Mouse (Mus musculus) naive thymus-derived CD4-positive, alpha-beta T cell, adult 2 months (primary cell): Measurements from ENCODE around the gene Gpsm1.
A peak's percentile ranks its signal among the peaks of the same experiment; 100 is the strongest.

ENCODE experiments used
- DNase-seq: peaks from one replicate; pipeline ENCODE4 v3.0.0-alpha.2; 2011; ENCODE audit warnings: low read depth

The Gpsm1 gene

GRCm38 (mm10) chr2:26341510-26341981, 26.2 kb downstream of the Gpsm1 start:
- DNase-seq: no peak

- DNase-seq: no peak
Observed at GRCm38 (mm10) chr2:26342044-26342443, 26.7 kb downstream of the Gpsm1 start.

DNA sequence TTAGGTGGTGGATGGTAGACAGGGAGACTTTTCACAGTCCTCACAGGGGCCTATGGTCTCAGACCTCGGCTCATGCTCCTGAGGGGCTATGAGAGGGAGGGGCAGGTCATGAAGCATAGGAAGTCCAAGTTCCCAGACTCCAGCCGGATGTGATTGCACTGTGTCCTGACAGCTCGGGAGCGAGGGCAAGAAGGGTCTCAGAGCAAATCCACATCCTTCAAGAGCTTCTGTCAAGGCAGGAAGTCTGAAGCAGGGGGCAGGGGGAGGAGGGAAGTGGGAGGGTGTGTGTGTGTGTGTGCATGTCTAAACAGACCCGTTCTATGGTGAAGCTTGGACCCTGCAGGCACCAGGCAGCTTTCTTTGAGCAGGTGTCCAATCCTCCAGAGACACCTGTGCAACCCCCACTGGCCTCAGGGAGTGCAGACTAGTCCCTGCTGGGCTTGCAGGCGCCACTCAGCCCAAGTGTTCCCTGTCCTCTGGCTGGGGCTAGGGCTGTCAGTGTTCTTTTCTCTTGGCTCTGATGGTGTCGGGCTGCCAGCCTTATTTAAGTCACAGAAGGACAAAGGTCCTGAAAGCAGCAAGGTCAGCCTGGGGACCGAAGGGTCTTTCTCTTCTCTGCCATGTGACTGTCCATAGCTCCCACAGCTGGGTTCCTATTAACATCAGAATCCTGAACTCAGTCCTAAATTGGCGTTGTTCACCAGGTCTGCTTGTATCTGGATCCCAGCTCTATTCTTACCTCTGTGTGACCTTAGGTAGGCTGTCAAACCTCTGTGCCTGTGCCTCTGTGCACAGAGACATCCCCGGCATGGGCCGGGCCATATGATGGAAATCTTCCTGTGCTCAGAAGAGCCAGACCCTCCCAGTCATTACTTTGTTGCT, 27.5 kb downstream of the Gpsm1 start:
- DNase-seq: no peak

DNA sequence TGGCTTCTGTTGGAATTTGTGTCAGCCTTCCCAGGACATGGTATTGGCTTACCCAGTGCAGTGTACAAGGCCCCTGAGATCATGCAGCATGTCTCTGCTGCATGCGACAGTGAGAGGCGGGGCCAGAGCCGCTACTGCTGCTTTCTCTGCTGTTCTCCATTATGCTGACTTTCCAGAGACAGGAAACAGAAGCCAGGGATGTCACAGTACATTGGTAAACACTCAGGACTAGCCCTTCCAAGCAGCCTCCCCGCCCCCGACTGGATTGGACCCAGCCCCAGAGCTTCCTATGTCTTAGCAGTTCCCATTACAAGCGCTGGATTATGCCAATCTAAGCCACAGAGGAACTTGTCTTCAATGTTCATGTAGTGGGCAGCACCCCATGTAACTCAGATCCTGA, 32.9 kb downstream of the Gpsm1 start:
- DNase-seq: no peak

GRCm38 (mm10) chr2:26351358-26352290, 36.3 kb downstream of the Gpsm1 start, which contains the start of gene Dnlz:
TSS of gene Dnlz (minus strand) at chr2:26352110.
- peak; percentile 95 for DNase-seq

DNA sequence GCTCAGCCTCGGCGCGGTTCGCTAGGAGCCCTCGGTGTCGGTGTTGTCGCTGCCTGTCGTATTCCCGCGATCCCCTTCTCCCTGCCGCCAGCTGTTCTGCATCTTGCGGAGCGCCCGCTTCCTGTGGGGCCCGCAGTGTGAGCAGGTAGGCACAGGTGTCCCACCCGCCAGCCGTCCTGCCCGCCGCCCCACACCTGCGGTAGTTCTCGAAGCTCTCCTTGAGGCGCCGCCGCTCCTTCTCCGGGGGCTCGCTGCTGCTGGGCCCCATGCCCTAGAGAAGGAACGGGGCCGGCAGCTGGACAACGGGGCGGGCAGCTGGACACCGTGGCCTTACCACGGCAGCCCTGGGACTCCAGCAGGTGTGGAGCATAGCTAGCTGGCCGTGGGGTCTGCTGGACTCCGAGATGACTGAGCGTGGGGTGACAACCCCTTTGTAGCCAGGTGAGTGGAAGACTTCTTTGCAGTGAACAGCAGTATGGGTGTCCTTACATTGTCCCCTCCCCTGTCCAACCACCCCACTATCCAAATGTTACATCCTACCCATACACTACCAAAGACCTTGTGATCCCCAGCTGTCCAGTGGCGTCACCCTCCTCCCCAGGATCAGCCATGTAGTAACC, 37.1 kb downstream of the Gpsm1 start:
- DNase-seq: no peak

DNA sequence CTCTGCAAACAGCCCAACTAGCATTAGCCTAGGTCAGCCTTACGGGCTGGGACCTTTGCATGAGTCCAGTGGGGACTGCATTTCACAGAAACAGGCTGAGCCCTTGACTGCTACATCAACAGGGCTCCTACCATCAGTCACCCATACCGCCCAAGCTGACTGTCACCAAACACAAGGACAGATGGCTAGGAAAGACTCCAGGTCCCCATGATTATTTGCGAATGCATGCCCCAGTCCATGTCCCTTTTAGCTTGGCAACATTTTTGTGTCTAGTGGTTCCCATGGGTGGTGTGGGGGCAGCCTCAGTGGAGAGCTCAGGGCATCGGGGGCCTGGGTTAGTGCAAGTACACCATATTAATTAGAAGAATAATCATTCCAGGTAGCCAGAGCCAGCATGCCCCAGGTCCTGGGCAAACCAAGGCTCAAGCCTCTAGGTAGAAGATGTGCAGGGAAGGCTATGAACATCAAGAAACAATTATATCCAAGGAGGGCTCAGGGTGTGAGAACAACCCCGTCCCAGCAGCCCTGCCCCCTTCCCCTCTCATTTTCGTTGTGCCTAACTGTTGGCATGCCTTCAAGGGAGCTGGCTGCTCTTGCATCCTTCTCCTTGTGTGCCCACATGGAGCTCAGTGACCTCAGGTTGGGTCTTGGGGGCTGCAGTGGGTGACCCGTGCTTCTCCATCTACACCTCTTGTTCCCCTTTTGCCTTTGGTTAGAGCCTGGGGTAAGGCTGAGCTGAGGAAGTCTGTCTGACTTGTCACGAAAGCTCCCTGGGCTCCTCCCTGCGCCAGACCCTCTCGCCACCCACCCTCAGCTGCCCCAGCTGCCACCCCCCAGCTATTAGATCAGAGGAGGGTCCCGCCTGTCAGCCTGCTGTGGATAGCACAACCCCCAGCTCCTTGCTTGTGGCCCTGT, 38.0 kb downstream of the Gpsm1 start:
- DNase-seq: no peak

- DNase-seq: no peak
Observed at GRCm38 (mm10) chr2:26354401-26354800, 39.1 kb downstream of the Gpsm1 start.

GRCm38 (mm10) chr2:26356231-26356630, 40.9 kb downstream of the Gpsm1 start:
- no peak for DNase-seq

GRCm38 (mm10) chr2:26356678-26357077, 41.4 kb downstream of the Gpsm1 start:
- peak; percentile 31 for DNase-seq

- DNase-seq: no peak
Observed at GRCm38 (mm10) chr2:26357484-26357883, 42.2 kb downstream of the Gpsm1 start.

DNA sequence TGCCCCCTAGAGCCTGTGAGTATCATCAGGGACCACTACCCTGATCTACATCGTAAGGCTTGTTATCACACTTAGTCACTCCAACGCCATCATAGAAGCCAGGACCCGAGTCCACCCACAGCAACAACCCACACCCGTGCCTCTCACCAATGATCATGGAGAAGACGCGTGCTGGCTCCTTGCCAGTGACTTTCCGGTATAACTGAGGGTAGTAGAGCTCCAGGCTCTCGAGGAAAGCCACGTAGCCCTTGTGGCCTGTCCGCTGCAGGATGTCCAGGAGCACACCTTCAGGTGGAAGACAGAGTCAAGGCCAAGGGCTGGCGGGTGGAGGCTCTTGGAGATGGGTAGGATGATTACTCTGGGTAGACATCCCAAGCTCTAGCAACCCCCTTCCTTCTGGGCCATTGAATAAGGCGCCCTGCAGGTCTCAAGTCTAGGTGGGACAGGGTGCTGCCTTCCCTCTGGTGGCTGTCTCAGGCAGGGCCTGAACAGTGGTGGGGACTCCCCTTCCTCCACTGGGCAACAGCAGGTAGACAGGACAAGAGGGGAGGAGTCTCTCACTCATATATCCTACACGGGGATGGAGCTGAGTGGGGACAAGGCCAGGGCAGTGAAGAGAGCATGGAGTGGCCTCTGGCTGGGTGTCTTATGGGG, 43.5 kb downstream of the Gpsm1 start:
- DNase-seq: no peak

DNA sequence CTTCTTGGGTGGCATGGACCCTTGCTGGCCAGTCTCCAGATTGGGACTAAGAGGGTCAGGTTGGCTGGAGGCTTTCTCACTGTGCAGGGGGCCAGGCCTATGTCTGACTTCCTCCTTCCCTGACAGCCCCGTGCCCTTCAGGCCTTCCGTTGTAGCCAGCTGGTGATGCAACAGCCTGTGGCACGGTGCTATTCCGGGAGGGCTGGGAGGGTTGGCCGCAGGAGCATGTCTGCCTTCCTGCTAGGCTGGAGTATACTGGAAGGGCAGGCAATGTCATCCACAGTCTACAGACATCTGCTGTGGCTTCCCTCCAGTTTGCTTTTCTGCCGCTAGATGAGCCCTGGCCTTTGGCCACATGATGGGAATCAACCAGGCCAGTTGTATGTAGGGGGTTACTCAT, 44.7 kb downstream of the Gpsm1 start:
- no peak for DNase-seq

GRCm38 (mm10) chr2:26360772-26361171, 45.5 kb downstream of the Gpsm1 start, which contains the start of gene Card9:
TSS of gene Card9 (minus strand) at chr2:26360918.
- DNase-seq: no peak

DNA sequence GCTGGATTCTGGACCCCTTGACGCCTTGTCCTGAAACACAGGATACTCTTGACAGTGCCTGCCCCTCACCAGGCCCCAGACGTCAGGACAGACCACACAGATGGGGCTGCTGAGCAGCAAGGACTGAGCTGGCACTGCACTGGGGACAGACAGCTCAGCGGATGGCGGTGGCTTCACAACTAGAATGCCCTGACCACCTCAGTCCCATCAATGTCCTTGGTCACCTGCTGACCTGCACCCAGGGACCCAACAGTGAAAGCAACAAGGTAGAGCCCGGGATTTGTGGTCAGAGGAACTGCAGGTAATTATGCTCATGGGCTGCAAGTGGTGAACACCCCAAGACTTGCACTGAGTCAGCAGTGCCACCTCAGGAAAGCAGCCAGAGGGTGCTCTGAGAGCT, 47.7 kb downstream of the Gpsm1 start:
- DNase-seq: no peak

GRCm38 (mm10) chr2:26363481-26363880, 48.2 kb downstream of the Gpsm1 start:
- no peak for DNase-seq

- DNase-seq: no peak
Observed at GRCm38 (mm10) chr2:26364738-26365465, 49.6 kb downstream of the Gpsm1 start.

GRCm38 (mm10) chr2:26367911-26368310, 52.6 kb downstream of the Gpsm1 start:
- no peak for DNase-seq

GRCm38 (mm10) chr2:26368572-26368971, 53.3 kb downstream of the Gpsm1 start:
- DNase-seq: no peak

DNA sequence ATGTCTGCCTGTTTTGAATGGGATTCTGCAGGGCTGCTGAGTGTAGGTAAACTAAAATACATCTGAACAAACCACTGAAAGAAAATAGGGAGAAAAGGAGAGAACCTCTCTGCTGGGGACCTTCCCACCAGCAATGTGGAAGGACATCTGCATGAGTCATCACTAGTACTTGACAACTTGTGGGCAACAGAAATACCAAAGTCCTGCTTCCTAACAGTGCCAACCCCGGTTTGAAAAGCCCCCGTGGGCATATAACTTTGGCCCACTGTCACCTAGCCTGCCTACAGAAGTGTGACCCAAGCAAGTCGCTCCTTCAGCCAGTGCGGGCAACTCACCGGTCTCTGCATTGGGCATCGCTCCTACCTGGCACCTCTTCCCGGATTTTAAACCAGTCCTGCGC, 57.1 kb downstream of the Gpsm1 start:
- no peak for DNase-seq
